Mouse (Mus musculus): ENCODE data around the gene Bcl11a. TPM values are rescaled to one million over a fixed set of nuclear protein-coding genes. Genes with fewer than 3 reads are reported as not detected.

Bcl11a gene
- polyA plus RNA-seq, 1 experiment, result 0.23 TPM

GRCm38 (mm10) chr11:24098069-24098468, 20.2 kb downstream of the Bcl11a start:
- no peak overlapping the region for H3K4me3 ChIP-seq (ENCODE audit: insufficient read depth, low read length)
- no peak overlapping the region for H3K27ac ChIP-seq (ENCODE audit: insufficient read depth, low read depth, low read length)
- TF ChIP-seq CTCF (IDR thresholded peaks at IDR 0.05; ENCODE audit: low read depth, low read length) (no peak), POLR2A (IDR thresholded peaks at IDR 0.05; ENCODE audit: borderline replicate concordance, low read depth, low read length) (no peak)
- H3K4me1 ChIP-seq (ENCODE audit: control insufficient read depth, insufficient read depth, low read length), result no peaks in the 10 kb centered on the region

- TF ChIP-seq POLR2A (IDR thresholded peaks at IDR 0.05; ENCODE audit: borderline replicate concordance, low read depth, low read length) (no peak), CTCF (IDR thresholded peaks at IDR 0.05; ENCODE audit: low read depth, low read length) (no peak)
- no peaks in the 10 kb centered on the region for H3K4me1 ChIP-seq (ENCODE audit: control insufficient read depth, insufficient read depth, low read length)
- no peak overlapping the region for H3K4me3 ChIP-seq (ENCODE audit: insufficient read depth, low read length)
- H3K27ac ChIP-seq (ENCODE audit: insufficient read depth, low read depth, low read length), result no peak overlapping the region
Measured at GRCm38 (mm10) chr11:24098662-24099061, 20.8 kb downstream of the Bcl11a start.

- no peak overlapping the region for H3K4me3 ChIP-seq (ENCODE audit: insufficient read depth, low read length)
- TF ChIP-seq POLR2A (IDR thresholded peaks at IDR 0.05; ENCODE audit: borderline replicate concordance, low read depth, low read length) (no peak), CTCF (IDR thresholded peaks at IDR 0.05; ENCODE audit: low read depth, low read length) (no peak)
- no peak overlapping the region for H3K27ac ChIP-seq (ENCODE audit: insufficient read depth, low read depth, low read length)
- no peaks in the 10 kb centered on the region for H3K4me1 ChIP-seq (ENCODE audit: control insufficient read depth, insufficient read depth, low read length)
Measured at GRCm38 (mm10) chr11:24099215-24099614, 21.4 kb downstream of the Bcl11a start.

GRCm38 (mm10) chr11:24099886-24100293, 22.0 kb downstream of the Bcl11a start:
- Histone ChIP-seq H3K4me1 (ENCODE audit: control insufficient read depth, insufficient read depth, low read length) (no peaks in the 10 kb centered on the region), H3K4me3 (ENCODE audit: insufficient read depth, low read length) (no peak overlapping the region), H3K27ac (ENCODE audit: insufficient read depth, low read depth, low read length) (no peak overlapping the region)
- no peak for TF ChIP-seq POLR2A (IDR thresholded peaks at IDR 0.05; ENCODE audit: borderline replicate concordance, low read depth, low read length)
- TF ChIP-seq CTCF (IDR thresholded peaks at IDR 0.05; ENCODE audit: low read depth, low read length), result no peak

- TF ChIP-seq CTCF (IDR thresholded peaks at IDR 0.05; ENCODE audit: low read depth, low read length), result no peak
- TF ChIP-seq POLR2A (IDR thresholded peaks at IDR 0.05; ENCODE audit: borderline replicate concordance, low read depth, low read length), result no peak
- H3K27ac ChIP-seq (ENCODE audit: insufficient read depth, low read depth, low read length), result no peak overlapping the region
Measured at GRCm38 (mm10) chr11:24100449-24101070, 22.7 kb downstream of the Bcl11a start.

GRCm38 (mm10) chr11:24101625-24102024, 23.8 kb downstream of the Bcl11a start:
- no peak for TF ChIP-seq POLR2A (IDR thresholded peaks at IDR 0.05; ENCODE audit: borderline replicate concordance, low read depth, low read length)
- no peak for TF ChIP-seq CTCF (IDR thresholded peaks at IDR 0.05; ENCODE audit: low read depth, low read length)
- H3K4me3 ChIP-seq (ENCODE audit: insufficient read depth, low read length), result no peak overlapping the region
- no peaks in the 10 kb centered on the region for H3K4me1 ChIP-seq (ENCODE audit: control insufficient read depth, insufficient read depth, low read length)
- H3K27ac ChIP-seq (ENCODE audit: insufficient read depth, low read depth, low read length), result no peak overlapping the region

More at GRCm38 (mm10) chr11:24100449-24101070, 22.7 kb downstream of the Bcl11a start:
- Histone ChIP-seq H3K4me1 (ENCODE audit: control insufficient read depth, insufficient read depth, low read length) (no peaks in the 10 kb centered on the region), H3K4me3 (ENCODE audit: insufficient read depth, low read length) (no peak overlapping the region)

GRCm38 (mm10) chr11:24102372-24102771, 24.5 kb downstream of the Bcl11a start:
- TF ChIP-seq CTCF (IDR thresholded peaks at IDR 0.05; ENCODE audit: low read depth, low read length), result no peak
- Histone ChIP-seq H3K27ac (ENCODE audit: insufficient read depth, low read depth, low read length) (no peak overlapping the region), H3K4me3 (ENCODE audit: insufficient read depth, low read length) (no peak overlapping the region), H3K4me1 (ENCODE audit: control insufficient read depth, insufficient read depth, low read length) (no peaks in the 10 kb centered on the region)

- no peaks in the 10 kb centered on the region for H3K4me1 ChIP-seq (ENCODE audit: control insufficient read depth, insufficient read depth, low read length)
- no peak overlapping the region for H3K4me3 ChIP-seq (ENCODE audit: insufficient read depth, low read length)
- no peak overlapping the region for H3K27ac ChIP-seq (ENCODE audit: insufficient read depth, low read depth, low read length)
- TF ChIP-seq CTCF (IDR thresholded peaks at IDR 0.05; ENCODE audit: low read depth, low read length) (no peak), POLR2A (IDR thresholded peaks at IDR 0.05; ENCODE audit: borderline replicate concordance, low read depth, low read length) (no peak)
Measured at GRCm38 (mm10) chr11:24103128-24103742, 25.4 kb downstream of the Bcl11a start.

- H3K27ac ChIP-seq (ENCODE audit: insufficient read depth, low read depth, low read length), result no peak overlapping the region
- H3K4me3 ChIP-seq (ENCODE audit: insufficient read depth, low read length), result no peak overlapping the region
- no peak for TF ChIP-seq POLR2A (IDR thresholded peaks at IDR 0.05; ENCODE audit: borderline replicate concordance, low read depth, low read length)
- TF ChIP-seq CTCF (IDR thresholded peaks at IDR 0.05; ENCODE audit: low read depth, low read length), result no peak
- no peaks in the 10 kb centered on the region for H3K4me1 ChIP-seq (ENCODE audit: control insufficient read depth, insufficient read depth, low read length)
Measured at GRCm38 (mm10) chr11:24107414-24107813, 29.6 kb downstream of the Bcl11a start.

- TF ChIP-seq POLR2A (IDR thresholded peaks at IDR 0.05; ENCODE audit: borderline replicate concordance, low read depth, low read length), result no peak
- no peak for TF ChIP-seq CTCF (IDR thresholded peaks at IDR 0.05; ENCODE audit: low read depth, low read length)
- H3K4me1 ChIP-seq (ENCODE audit: control insufficient read depth, insufficient read depth, low read length), result no peaks in the 10 kb centered on the region
Measured at GRCm38 (mm10) chr11:24108974-24109373, 31.1 kb downstream of the Bcl11a start.

More at GRCm38 (mm10) chr11:24108974-24109373, 31.1 kb downstream of the Bcl11a start:
- Histone ChIP-seq H3K4me3 (ENCODE audit: insufficient read depth, low read length) (no peak overlapping the region), H3K27ac (ENCODE audit: insufficient read depth, low read depth, low read length) (no peak overlapping the region)

Measured in bone marrow macrophage, adult 2 months (primary cell).